In genomic region chr9:7994275-7994674, GRCm38 (mm10) we compare ENCODE assay signal across 19 mouse cellular contexts. TPM values are rescaled to one million over a fixed set of nuclear protein-coding genes. Genes with fewer than 3 reads are reported as not detected.
A peak's percentile ranks its signal among the peaks of the same experiment; 100 is the strongest.
DNase-seq lines count a peak whose midpoint lies in the region; ATAC-seq and TF ChIP-seq lines count a peak whose summit lies in the region.
"Had no signal": no experiment of that assay in that cellular context is flagged by ENCODE, and none has a peak within 500 bp of the region (broad histone marks: within the 10 kb centered on the region; RNA-seq: fewer than 3 reads in every experiment).

No protein-coding gene starts in this region.

- peak overlapping the region; percentile 31; the same call in 1 of the 2 replicates for H3K27ac ChIP-seq in heart, embryonic 10.5 days
- 0 out of 2 replicates have a peak overlapping the region, but pooled peaks have one; percentile 2 for H3K27ac ChIP-seq in hindbrain, embryonic 15.5 days (replicated peaks)
- H3K27ac ChIP-seq in hindbrain, embryonic 10.5 days = no peak overlapping the region
- H3K27ac ChIP-seq in hindbrain, postnatal 0 days = no peak overlapping the region
- H3K27ac ChIP-seq: gastrocnemius, adult 2 months; limb, embryonic 15.5 days had no signal

- 68% methylated on average over 5 of the region's 5 CpGs for WGBS in heart, embryonic 10.5 days
- WGBS in hindbrain, embryonic 15.5 days = 65% methylated on average over 5 of the region's 5 CpGs
- WGBS in hindbrain, embryonic 10.5 days = 88% methylated on average over 5 of the region's 5 CpGs
- WGBS in hindbrain, postnatal 0 days = 51% methylated on average over 5 of the region's 5 CpGs

- no peak overlapping the region for H3K4me2 ChIP-seq in hindbrain, embryonic 15.5 days
- no peak overlapping the region for H3K4me2 ChIP-seq in hindbrain, postnatal 0 days (ENCODE audit: low read depth, low read length)
- H3K4me2 ChIP-seq: limb, embryonic 15.5 days had no signal

- H3K4me1 ChIP-seq in heart, embryonic 10.5 days = peaks cover 37% of the 10 kb centered on the region
- H3K4me1 ChIP-seq in hindbrain, embryonic 15.5 days (replicated peaks) = 0 out of 2 replicates have a peak, but pooled peaks cover 4% of the 10 kb centered on the region
- 0 out of 2 replicates have a peak, but pooled peaks cover 3% of the 10 kb centered on the region for H3K4me1 ChIP-seq in hindbrain, embryonic 10.5 days (replicated peaks)
- no peaks in the 10 kb centered on the region for H3K4me1 ChIP-seq in hindbrain, postnatal 0 days (ENCODE audit: insufficient read depth, low read length)

- no peak for TF ChIP-seq POLR2A in brain, embryonic 14.5 days (IDR thresholded peaks at IDR 0.05; ENCODE audit: borderline replicate concordance, extremely low read depth, insufficient read depth, insufficient read length, poor library complexity, severe bottlenecking)

- peaks cover 60% of the 10 kb centered on the region for H3K36me3 ChIP-seq in heart, embryonic 10.5 days
- no peaks in the 10 kb centered on the region for H3K36me3 ChIP-seq in hindbrain, embryonic 15.5 days
- peaks cover 89% of the 10 kb centered on the region for H3K36me3 ChIP-seq in hindbrain, embryonic 10.5 days
- no peaks in the 10 kb centered on the region for H3K36me3 ChIP-seq in hindbrain, postnatal 0 days (ENCODE audit: insufficient read depth, low read length)

- H3K4me3 ChIP-seq in heart, embryonic 10.5 days = no peak overlapping the region
- no peak overlapping the region for H3K4me3 ChIP-seq in hindbrain, embryonic 15.5 days
- no peak overlapping the region for H3K4me3 ChIP-seq in hindbrain, embryonic 10.5 days
- no peak overlapping the region for H3K4me3 ChIP-seq in hindbrain, postnatal 0 days (ENCODE audit: low read length)
- H3K4me3 ChIP-seq: gastrocnemius, adult 2 months; limb, embryonic 15.5 days had no signal

- no peak for ATAC-seq in hindbrain, embryonic 15.5 days (ENCODE audit: low FRiP score, low read depth)
- ATAC-seq in hindbrain, postnatal 0 days = no peak
- ATAC-seq: liver, postnatal 0 days had no signal

- DNase-seq in heart, embryonic 10.5 days (ENCODE audit: low spot score) = no peak
- no peak for DNase-seq in heart, adult 18-20 months
- no peak for DNase-seq in hindbrain, embryonic 10.5 days (ENCODE audit: low spot score)
- DNase-seq in brain, embryonic 14.5 days (ENCODE audit: low read depth) = peak; percentile 83
- DNase-seq in hindbrain, postnatal 0 days (ENCODE audit: low spot score) = peak; percentile 73
- no peak for DNase-seq in ovary, postnatal 10 days (ENCODE audit: low spot score)
- DNase-seq: B cell, adult 2 months; cerebellum, postnatal 25 days; gastrocnemius, adult 2 months; heart, postnatal 36 days; kidney, adult 11 months; kidney, postnatal 25 days; layer of hippocampus, adult 9-11 months; liver, postnatal 0 days; lung, postnatal 4 days; thymus, postnatal 36 days had no signal

- no peak for TF ChIP-seq CTCF in brain, embryonic 14.5 days (IDR thresholded peaks at IDR 0.05; ENCODE audit: borderline replicate concordance, extremely low read depth, insufficient read depth, insufficient read length)
- TF ChIP-seq CTCF in hindbrain, postnatal 0 days (IDR thresholded peaks at IDR 0.05; ENCODE audit: low read depth) = no peak

- H3K9ac ChIP-seq in hindbrain, embryonic 15.5 days = no peak overlapping the region
- no peak overlapping the region for H3K9ac ChIP-seq in hindbrain, postnatal 0 days (replicated peaks; ENCODE audit: low read length)
- H3K9ac ChIP-seq: limb, embryonic 15.5 days; liver, postnatal 0 days had no signal

- H3K9me3 ChIP-seq in heart, embryonic 10.5 days = no peaks in the 10 kb centered on the region
- no peaks in the 10 kb centered on the region for H3K9me3 ChIP-seq in hindbrain, embryonic 15.5 days
- H3K9me3 ChIP-seq in hindbrain, embryonic 10.5 days = no peaks in the 10 kb centered on the region
- H3K9me3 ChIP-seq in hindbrain, postnatal 0 days (ENCODE audit: low read length) = no peaks in the 10 kb centered on the region
- H3K9me3 ChIP-seq: limb, embryonic 15.5 days had no signal

- H3K27me3 ChIP-seq in heart, embryonic 10.5 days (ENCODE audit: insufficient read depth, poor library complexity, severe bottlenecking) = no peaks in the 10 kb centered on the region
- H3K27me3 ChIP-seq in hindbrain, embryonic 15.5 days = no peaks in the 10 kb centered on the region
- H3K27me3 ChIP-seq in hindbrain, embryonic 10.5 days (ENCODE audit: insufficient read depth, poor library complexity, severe bottlenecking) = no peaks in the 10 kb centered on the region
- no peaks in the 10 kb centered on the region for H3K27me3 ChIP-seq in hindbrain, postnatal 0 days (ENCODE audit: insufficient read depth, low read length)
- H3K27me3 ChIP-seq: limb, embryonic 15.5 days had no signal

RNA-seq across cellular contexts. Expression of gene Yap1, which starts 10.1 kb away (rescaled TPM):
- polyA plus RNA-seq in heart, embryonic 10.5 days (2016; fragmentation: Nextera tagmentation; extraction: Ambion mirVana) = 29.3 and 41.3 TPM in 2 replicates
- total RNA-seq in heart, adult 18-20 months (2021) = 10 to 100 TPM; 71.1 to 78.1 TPM
- polyA plus RNA-seq in hindbrain, embryonic 15.5 days (2015; fragmentation: Nextera tagmentation; extraction: Ambion mirVana) = 8.3 and 11.0 TPM in 2 replicates
- polyA plus RNA-seq in hindbrain, embryonic 10.5 days (2016; fragmentation: Nextera tagmentation; extraction: Ambion mirVana) = 31.3 and 32.4 TPM in 2 replicates
- polyA plus RNA-seq in brain, embryonic 14.5 days (2012; rRNA removed) = 13.5 and 22.2 TPM in 2 replicates
- 10.9 and 22.2 TPM in 2 replicates for total RNA-seq in hindbrain, postnatal 0 days (2014; rRNA removed)
- 6.3 and 6.7 TPM in 2 replicates for polyA plus RNA-seq in hindbrain, postnatal 0 days (2015; fragmentation: Nextera tagmentation; extraction: Ambion mirVana)

RNA-seq across cellular contexts. Expression of gene Cfap300, which starts 48.3 kb away (rescaled TPM):
- 11.4 and 12.0 TPM in 2 replicates for polyA plus RNA-seq in heart, embryonic 10.5 days (2016; fragmentation: Nextera tagmentation; extraction: Ambion mirVana)
- under 1 TPM; 0.40 to 0.82 TPM for total RNA-seq in heart, adult 18-20 months (2021)
- polyA plus RNA-seq in hindbrain, embryonic 15.5 days (2015; fragmentation: Nextera tagmentation; extraction: Ambion mirVana) = 16.0 and 16.7 TPM in 2 replicates
- polyA plus RNA-seq in hindbrain, embryonic 10.5 days (2016; fragmentation: Nextera tagmentation; extraction: Ambion mirVana) = 17.9 and 19.9 TPM in 2 replicates
- polyA plus RNA-seq in brain, embryonic 14.5 days (2012; rRNA removed) = 12.5 and 12.9 TPM in 2 replicates
- 11.1 and 13.5 TPM in 2 replicates for total RNA-seq in hindbrain, postnatal 0 days (2014; rRNA removed)
- polyA plus RNA-seq in hindbrain, postnatal 0 days (2015; fragmentation: Nextera tagmentation; extraction: Ambion mirVana) = 10.3 and 10.6 TPM in 2 replicates
- total RNA-seq: neutrophil, adult 5-6 weeks had no signal

Comparison
In these comparisons a context has a peak if more than half of its experiments do, and no peak if none do; other contexts are left out.
1. DNase-seq: peak in brain, embryonic 14.5 days (single experiment) and hindbrain, postnatal 0 days (single experiment); none in heart, embryonic 10.5 days (single experiment), heart, adult 18-20 months (0 of 2), hindbrain, embryonic 10.5 days (single experiment) and ovary, postnatal 10 days (single experiment).
2. H3K27ac ChIP-seq: peak in heart, embryonic 10.5 days (single experiment) and hindbrain, embryonic 15.5 days (single experiment); none in hindbrain, embryonic 10.5 days (single experiment) and hindbrain, postnatal 0 days (single experiment).